In genomic region chr3:30603256-30603655, GRCm38 (mm10) we compare ENCODE assay signal across 9 mouse cellular contexts. TPM values are rescaled to one million over a fixed set of nuclear protein-coding genes. Genes with fewer than 3 reads are reported as not detected.
DNase-seq lines count a peak whose midpoint lies in the region; ATAC-seq and TF ChIP-seq lines count a peak whose summit lies in the region.
"Had no signal": no experiment of that assay in that cellular context is flagged by ENCODE, and none has a peak within 500 bp of the region (broad histone marks: within the 10 kb centered on the region; RNA-seq: fewer than 3 reads in every experiment).

No protein-coding gene starts in this region.

- H3K4me3 ChIP-seq in cerebellum, adult 2 months (replicated peaks; ENCODE audit: insufficient read depth, low read depth, low read length), result peak overlapping the region; percentile 21
- H3K4me3 ChIP-seq in megakaryocyte, embryonic 14.5 days (replicated peaks), result peak overlapping the region; percentile 99
- H3K4me3 ChIP-seq in limb, embryonic 14.5 days (replicated peaks; ENCODE audit: low read length), result peak overlapping the region; percentile 85
- peak overlapping the region; percentile 66 for H3K4me3 ChIP-seq in stomach, embryonic 15.5 days (replicated peaks)

- no peak for TF ChIP-seq POLR2A in cerebellum, adult 2 months (IDR thresholded peaks at IDR 0.05; ENCODE audit: borderline replicate concordance, insufficient read depth, low read length)
- TF ChIP-seq POLR2A in limb, embryonic 14.5 days (IDR thresholded peaks at IDR 0.05; ENCODE audit: borderline replicate concordance, extremely low read depth, insufficient read depth, insufficient read length), result no peak

- no peak overlapping the region for H3K27ac ChIP-seq in cerebellum, adult 2 months (ENCODE audit: insufficient read depth, low read length)
- no peak overlapping the region for H3K27ac ChIP-seq in limb, embryonic 14.5 days (replicated peaks; ENCODE audit: low read depth, low read length)
- no peak overlapping the region for H3K27ac ChIP-seq in stomach, embryonic 15.5 days

- no peak for TF ChIP-seq CTCF in cerebellum, adult 2 months (IDR thresholded peaks at IDR 0.05; ENCODE audit: borderline replicate concordance, insufficient read depth, low read depth, low read length)

- 29% methylated on average over 10 of the region's 10 CpGs for WGBS in cerebellum, adult 2 months
- 42% methylated on average over 10 of the region's 10 CpGs for WGBS in limb, embryonic 14.5 days
- WGBS in stomach, embryonic 15.5 days, result 38% methylated on average over 10 of the region's 10 CpGs

- no peaks in the 10 kb centered on the region for H3K27me3 ChIP-seq in cerebellum, adult 2 months (ENCODE audit: control insufficient read depth, insufficient read depth, low read length)
- H3K27me3 ChIP-seq in megakaryocyte, embryonic 14.5 days (replicated peaks), result peaks cover 3% of the 10 kb centered on the region
- H3K27me3 ChIP-seq in limb, embryonic 14.5 days (ENCODE audit: control insufficient read depth, insufficient read depth, low read length), result no peaks in the 10 kb centered on the region
- peaks cover 3% of the 10 kb centered on the region; the same call in 1 of the 2 replicates for H3K27me3 ChIP-seq in stomach, embryonic 15.5 days (replicated peaks)

- no peak for DNase-seq in cerebellum, adult 2 months
- no peak for DNase-seq in cerebellum, postnatal 36 days
- DNase-seq in limb, embryonic 14.5 days (ENCODE audit: low spot score), result no peak
- DNase-seq in cerebellum, postnatal 4 days (ENCODE audit: low spot score in 2 of 2), result no peak
- no peak for DNase-seq in urinary bladder, postnatal 10 days (ENCODE audit: low spot score)
- DNase-seq: thymus, postnatal 25 days had no signal

- peak overlapping the region; percentile 78 for H3K9ac ChIP-seq in limb, embryonic 14.5 days (ENCODE audit: low read depth, low read length, severe bottlenecking)
- no peak overlapping the region for H3K9ac ChIP-seq in stomach, embryonic 15.5 days

- H3K36me3 ChIP-seq in megakaryocyte, embryonic 14.5 days (replicated peaks; ENCODE audit: low read length), result peaks cover 42% of the 10 kb centered on the region
- H3K36me3 ChIP-seq in limb, embryonic 14.5 days (ENCODE audit: control insufficient read depth, insufficient read depth, low read length), result peaks cover 28% of the 10 kb centered on the region
- H3K36me3 ChIP-seq in stomach, embryonic 15.5 days, result peaks cover 14% of the 10 kb centered on the region; the same call in 1 of the 2 replicates

- ATAC-seq in megakaryocyte, adult 5-6 weeks (ENCODE audit: poor library complexity, severe bottlenecking), result no peak
- no peak for ATAC-seq in limb, embryonic 14.5 days (ENCODE audit: low FRiP score, low read depth)
- no peak for ATAC-seq in stomach, embryonic 15.5 days (ENCODE audit: insufficient read depth, low FRiP score, low read depth)

- H3K4me2 ChIP-seq in limb, embryonic 14.5 days (replicated peaks; ENCODE audit: low read depth, low read length, severe bottlenecking), result peak overlapping the region; percentile 82
- H3K4me2 ChIP-seq in stomach, embryonic 15.5 days, result peak overlapping the region; percentile 54

- no peaks in the 10 kb centered on the region for H3K9me3 ChIP-seq in megakaryocyte, embryonic 14.5 days
- H3K9me3 ChIP-seq in limb, embryonic 14.5 days (ENCODE audit: control insufficient read depth, low read length), result no peaks in the 10 kb centered on the region
- no peaks in the 10 kb centered on the region for H3K9me3 ChIP-seq in stomach, embryonic 15.5 days

- H3K4me1 ChIP-seq in cerebellum, adult 2 months (ENCODE audit: control insufficient read depth, insufficient read depth, low read length), result peaks cover 4% of the 10 kb centered on the region; the same call in 1 of the 2 replicates
- peaks cover 52% of the 10 kb centered on the region for H3K4me1 ChIP-seq in megakaryocyte, embryonic 14.5 days
- peaks cover 13% of the 10 kb centered on the region for H3K4me1 ChIP-seq in limb, embryonic 14.5 days (ENCODE audit: control insufficient read depth, insufficient read depth, low read length)
- H3K4me1 ChIP-seq in stomach, embryonic 15.5 days, result peaks cover 11% of the 10 kb centered on the region

RNA-seq across cellular contexts. Expression of gene Mynn, which starts 1.4 kb away (rescaled TPM):
- polyA plus RNA-seq in cerebellum, adult 2 months (2012; rRNA removed), result 16.7 and 21.6 TPM in 2 replicates
- 0.15 and 0.45 TPM in 2 replicates for polyA plus RNA-seq in megakaryocyte, embryonic 14.5 days (2012; ENCODE audit: insufficient read depth, low replicate concordance)
- 16.1 and 18.7 TPM in 2 replicates for total RNA-seq in megakaryocyte, adult 5-6 weeks (2015)
- total RNA-seq in megakaryocyte, adult 5-6 weeks (2017), result 28.2 and 28.4 TPM in 2 replicates
- polyA plus RNA-seq in limb, embryonic 14.5 days (2012; rRNA removed), result 22.3 TPM in 2 replicates
- 30.6 and 32.0 TPM in 2 replicates for polyA plus RNA-seq in limb, embryonic 14.5 days (2014; fragmentation: Nextera tagmentation; extraction: Ambion mirVana)
- 23.8 and 25.8 TPM in 2 replicates for polyA plus RNA-seq in stomach, embryonic 15.5 days (2015; fragmentation: Nextera tagmentation; extraction: Ambion mirVana)

RNA-seq across cellular contexts. Expression of gene Actrt3, which starts 3.5 kb away (rescaled TPM):
- 1.8 and 2.5 TPM in 2 replicates for polyA plus RNA-seq in cerebellum, adult 2 months (2012; rRNA removed)
- polyA plus RNA-seq in megakaryocyte, embryonic 14.5 days (2012; ENCODE audit: insufficient read depth, low replicate concordance), result not detected in 2 replicates
- total RNA-seq in megakaryocyte, adult 5-6 weeks (2015), result 0.21 TPM in 1 of 2 replicates, not detected in the other
- total RNA-seq in megakaryocyte, adult 5-6 weeks (2017), result not detected in 2 replicates
- 0.11 TPM in 1 of 2 replicates, not detected in the other for polyA plus RNA-seq in limb, embryonic 14.5 days (2012; rRNA removed)
- 0.10 TPM in 1 of 2 replicates, not detected in the other for polyA plus RNA-seq in limb, embryonic 14.5 days (2014; fragmentation: Nextera tagmentation; extraction: Ambion mirVana)
- polyA plus RNA-seq in stomach, embryonic 15.5 days (2015; fragmentation: Nextera tagmentation; extraction: Ambion mirVana), result 0.46 and 0.70 TPM in 2 replicates

RNA-seq across cellular contexts. Expression of gene Lrriq4, which starts 41.1 kb away (rescaled TPM):
- polyA plus RNA-seq in cerebellum, adult 2 months (2012; rRNA removed), result not detected in 2 replicates
- not detected in 2 replicates for polyA plus RNA-seq in megakaryocyte, embryonic 14.5 days (2012; ENCODE audit: insufficient read depth, low replicate concordance)
- 0.09 TPM in 1 of 2 replicates, not detected in the other for total RNA-seq in megakaryocyte, adult 5-6 weeks (2015)
- total RNA-seq in megakaryocyte, adult 5-6 weeks (2017), result not detected in 2 replicates
- not detected in 2 replicates for polyA plus RNA-seq in limb, embryonic 14.5 days (2012; rRNA removed)
- not detected in 2 replicates for polyA plus RNA-seq in limb, embryonic 14.5 days (2014; fragmentation: Nextera tagmentation; extraction: Ambion mirVana)
- 0.06 TPM in 1 of 2 replicates, not detected in the other for polyA plus RNA-seq in stomach, embryonic 15.5 days (2015; fragmentation: Nextera tagmentation; extraction: Ambion mirVana)

RNA-seq across cellular contexts. Expression of gene Lrrc34, which starts 44.4 kb away (rescaled TPM):
- 0.21 and 0.24 TPM in 2 replicates for polyA plus RNA-seq in cerebellum, adult 2 months (2012; rRNA removed)
- polyA plus RNA-seq in megakaryocyte, embryonic 14.5 days (2012; ENCODE audit: insufficient read depth, low replicate concordance), result not detected in 2 replicates
- total RNA-seq in megakaryocyte, adult 5-6 weeks (2015), result not detected in 2 replicates
- 0.08 and 0.26 TPM in 2 replicates for total RNA-seq in megakaryocyte, adult 5-6 weeks (2017)
- 0.27 and 0.52 TPM in 2 replicates for polyA plus RNA-seq in limb, embryonic 14.5 days (2012; rRNA removed)
- 0.76 and 1.3 TPM in 2 replicates for polyA plus RNA-seq in limb, embryonic 14.5 days (2014; fragmentation: Nextera tagmentation; extraction: Ambion mirVana)
- 0.58 and 0.75 TPM in 2 replicates for polyA plus RNA-seq in stomach, embryonic 15.5 days (2015; fragmentation: Nextera tagmentation; extraction: Ambion mirVana)

RNA-seq across cellular contexts. Expression of gene Mecom, which starts 55.4 kb away (rescaled TPM):
- polyA plus RNA-seq in cerebellum, adult 2 months (2012; rRNA removed), result 2.6 and 4.3 TPM in 2 replicates
- not detected in 2 replicates for polyA plus RNA-seq in megakaryocyte, embryonic 14.5 days (2012; ENCODE audit: insufficient read depth, low replicate concordance)
- 0.07 TPM in 1 of 2 replicates, not detected in the other for total RNA-seq in megakaryocyte, adult 5-6 weeks (2015)
- not detected in 2 replicates for total RNA-seq in megakaryocyte, adult 5-6 weeks (2017)
- polyA plus RNA-seq in limb, embryonic 14.5 days (2012; rRNA removed), result 35.8 and 38.6 TPM in 2 replicates
- 42.2 and 61.6 TPM in 2 replicates for polyA plus RNA-seq in limb, embryonic 14.5 days (2014; fragmentation: Nextera tagmentation; extraction: Ambion mirVana)
- polyA plus RNA-seq in stomach, embryonic 15.5 days (2015; fragmentation: Nextera tagmentation; extraction: Ambion mirVana), result 46.4 and 53.0 TPM in 2 replicates

Comparison
In these comparisons a context has a peak if more than half of its experiments do, and no peak if none do; other contexts are left out.
1. H3K4me3 ChIP-seq: peak in every context shown above with its lines; median percentile 99 in megakaryocyte, embryonic 14.5 days; 85 in limb, embryonic 14.5 days; 66 in stomach, embryonic 15.5 days; 21 in cerebellum, adult 2 months.
2. RNA of gene Mynn, which starts 1.4 kb away (polyA plus RNA-seq): 22.3 to 32.0 TPM in limb, embryonic 14.5 days, 23.8 to 25.8 TPM in stomach, embryonic 15.5 days and 16.7 to 21.6 TPM in cerebellum, adult 2 months; 0.15 to 0.45 TPM in megakaryocyte, embryonic 14.5 days; every median in the first group is over 10 times any median in the second.